Mouse (Mus musculus): Measurements from ENCODE around the gene Map2k5.

The Map2k5 gene

DNA sequence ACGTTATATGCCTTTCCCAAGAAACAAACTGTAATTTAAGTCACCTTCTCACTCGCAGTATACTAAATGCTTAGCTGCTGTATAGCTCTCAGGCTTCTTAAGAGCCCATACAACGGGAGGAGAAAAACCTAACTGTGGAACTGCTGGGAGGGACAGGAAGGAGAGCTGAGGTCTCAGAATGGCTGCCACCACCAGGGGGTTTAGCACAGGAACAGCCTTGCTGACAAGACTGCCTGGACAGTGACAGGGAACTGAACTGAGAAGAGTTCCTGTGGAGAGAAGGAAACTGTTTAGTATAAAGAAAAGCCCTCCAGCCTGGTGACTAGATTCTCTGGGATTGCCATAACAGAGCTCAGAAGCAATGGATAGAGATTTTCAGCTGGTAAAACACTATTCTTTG lies 35.9 kb downstream of the Map2k5 start:
- peak; percentile 35 for DNase-seq (ENCODE audit: low read depth, low spot score)

DNA sequence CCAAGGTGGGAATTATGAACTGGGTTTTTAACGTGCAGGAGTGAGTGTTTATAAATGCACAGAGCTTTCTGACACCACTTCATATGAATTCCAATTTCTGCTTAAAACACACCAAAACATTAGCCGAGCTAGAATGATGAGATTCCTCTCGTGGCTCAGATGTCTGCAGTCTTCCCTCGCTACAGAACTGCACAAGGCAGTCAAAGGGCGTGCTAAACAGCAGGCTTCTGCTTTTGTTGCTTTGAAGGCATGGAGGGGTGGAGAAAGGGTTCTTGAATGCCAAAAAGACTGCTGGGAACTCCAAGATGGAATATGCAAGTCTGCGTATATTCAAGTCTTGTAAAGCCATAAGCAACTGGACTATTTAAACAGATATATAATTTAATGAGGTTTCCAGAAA lies 38.4 kb downstream of the Map2k5 start:
- no peak for DNase-seq (ENCODE audit: low read depth, low spot score)

GRCm38 (mm10) chr9:63338716-63339115 lies 39.0 kb downstream of the Map2k5 start:
- DNase-seq (ENCODE audit: low read depth, low spot score): no peak

DNA sequence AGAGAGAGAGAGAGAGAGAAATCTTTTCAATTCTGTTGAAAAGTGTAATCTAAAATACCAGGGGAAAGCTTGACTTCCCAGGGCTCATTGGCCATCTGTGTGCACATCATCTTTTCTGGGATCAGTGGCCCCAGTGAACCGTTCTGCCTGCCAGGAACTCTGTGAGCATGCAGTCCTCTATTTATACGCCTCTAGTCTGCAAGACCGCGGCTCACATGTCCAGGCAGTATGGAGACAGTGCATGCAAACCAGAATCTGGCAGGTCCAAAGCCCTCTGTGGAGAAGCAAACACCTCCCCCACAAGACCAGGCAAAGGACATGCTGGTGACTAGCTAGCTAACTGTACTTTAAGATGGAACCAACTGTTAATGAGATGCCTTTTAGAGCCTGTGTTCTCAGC lies 41.9 kb downstream of the Map2k5 start:
- DNase-seq (ENCODE audit: low read depth, low spot score): no peak

DNA sequence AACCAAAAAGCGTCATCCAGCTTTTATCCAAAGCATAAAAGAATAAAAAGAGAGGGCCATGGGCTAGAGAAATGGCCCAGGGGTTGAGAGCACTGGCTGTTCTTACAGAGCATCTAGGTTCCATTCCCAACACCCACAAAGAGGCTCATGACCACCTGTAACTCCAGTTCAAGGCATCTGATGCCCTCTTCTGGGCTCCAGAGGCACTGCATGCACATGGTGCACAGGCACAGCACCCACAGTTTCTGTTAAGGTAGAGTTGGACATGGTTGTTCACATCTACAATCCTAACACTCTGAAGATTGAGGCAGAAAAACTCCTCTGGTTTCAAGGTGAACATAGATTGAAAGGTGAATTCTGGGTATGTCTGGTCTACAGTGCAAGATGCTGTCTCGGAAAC lies 44.6 kb downstream of the Map2k5 start:
- DNase-seq (ENCODE audit: low read depth, low spot score): peak; percentile 72

DNA sequence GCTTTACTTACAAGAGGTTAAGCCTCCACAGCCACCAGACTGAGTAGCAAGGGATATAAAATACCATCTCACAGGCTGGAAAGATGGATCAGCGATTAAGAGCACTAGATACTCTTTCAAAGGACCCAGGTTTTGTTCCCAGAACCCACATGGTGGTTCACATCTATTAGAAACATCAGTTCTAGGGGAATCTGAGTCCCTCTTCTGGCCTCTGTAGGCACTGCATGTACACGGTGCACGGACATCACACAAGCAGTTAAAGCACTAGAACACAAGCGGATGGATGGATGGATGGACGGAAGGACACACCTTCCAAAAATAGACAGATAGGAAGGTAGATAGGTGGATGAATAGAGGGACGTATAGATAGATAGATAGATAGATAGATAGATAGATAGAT lies 46.5 kb downstream of the Map2k5 start:
- DNase-seq (ENCODE audit: low read depth, low spot score): peak; percentile 47

DNA sequence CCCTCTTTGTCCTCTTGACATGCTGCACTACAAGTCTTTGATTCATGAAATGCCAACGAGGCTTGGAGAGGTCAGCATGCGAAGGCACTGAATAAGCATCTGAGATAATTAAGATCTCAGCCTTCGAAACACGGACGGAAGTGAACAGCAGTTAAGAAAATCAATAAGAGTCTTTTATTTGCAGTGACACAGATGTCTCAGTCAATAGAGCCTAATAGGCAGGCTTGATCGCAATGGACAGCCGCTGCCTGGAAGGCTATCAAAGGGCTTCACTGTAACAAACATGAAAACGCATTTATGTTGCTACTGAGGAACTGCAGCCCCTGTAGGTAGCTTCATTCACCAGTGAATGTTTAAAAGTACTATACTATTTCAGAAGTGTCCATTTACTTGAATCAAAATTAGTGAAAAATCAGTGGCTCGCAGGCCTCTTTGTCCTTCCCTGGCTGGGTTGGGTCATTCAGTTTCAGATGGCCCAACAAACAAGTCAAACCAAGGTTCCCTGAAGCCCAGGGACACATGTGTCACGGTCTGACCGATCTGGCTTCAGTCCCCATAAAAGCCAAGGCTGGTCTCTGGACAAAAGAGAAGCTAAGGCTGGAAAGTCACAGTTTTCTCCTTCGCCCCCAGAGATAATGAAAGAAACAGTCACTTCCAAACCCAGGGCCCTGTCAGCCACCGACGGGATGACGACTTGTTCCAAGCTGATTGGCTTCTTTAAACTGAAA lies 48.6 kb downstream of the Map2k5 start:
- no peak for DNase-seq (ENCODE audit: low read depth, low spot score)

DNA sequence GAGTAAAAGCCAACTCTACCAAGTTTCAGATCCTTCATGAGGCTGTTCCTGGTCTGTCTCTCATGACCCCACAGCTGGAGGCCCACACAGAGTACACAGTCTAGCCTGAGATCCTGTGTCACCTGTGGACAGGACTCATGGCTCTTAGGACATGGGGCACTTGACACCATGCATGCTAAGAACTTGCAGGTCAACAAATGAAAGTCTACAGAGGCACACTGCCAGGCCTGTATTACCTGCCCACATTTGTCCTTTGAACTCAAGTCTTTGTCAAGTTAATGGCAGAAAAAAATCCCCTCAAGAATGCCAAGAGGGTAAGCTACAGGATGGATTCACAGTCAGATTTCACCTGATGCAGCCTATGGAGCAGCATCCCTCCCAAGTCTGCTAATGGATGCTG lies 62.5 kb downstream of the Map2k5 start:
- no peak for DNase-seq (ENCODE audit: low read depth, low spot score)

DNA sequence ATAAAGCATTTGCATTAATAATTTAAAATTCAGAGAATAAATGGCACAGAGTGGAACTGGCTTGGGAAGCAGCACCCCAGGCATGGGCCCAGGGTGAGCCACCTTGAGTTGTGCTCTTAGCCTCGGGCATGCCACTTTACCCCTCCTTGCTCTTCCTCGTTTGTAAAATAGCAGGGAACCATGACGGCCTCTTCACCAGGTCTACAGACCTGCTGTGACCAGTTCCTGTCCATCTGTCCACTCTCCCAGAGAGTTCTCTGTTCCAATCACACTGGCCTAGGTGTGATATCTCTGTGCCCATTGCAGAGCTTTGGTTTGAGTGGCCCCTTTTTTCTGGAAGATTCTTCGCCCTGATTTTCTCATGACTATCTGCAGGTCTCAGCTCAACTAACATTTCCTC lies 63.6 kb downstream of the Map2k5 start:
- DNase-seq (ENCODE audit: low read depth, low spot score): no peak

GRCm38 (mm10) chr9:63309956-63310355 lies 67.7 kb downstream of the Map2k5 start:
- DNase-seq (ENCODE audit: low read depth, low spot score): no peak

DNA sequence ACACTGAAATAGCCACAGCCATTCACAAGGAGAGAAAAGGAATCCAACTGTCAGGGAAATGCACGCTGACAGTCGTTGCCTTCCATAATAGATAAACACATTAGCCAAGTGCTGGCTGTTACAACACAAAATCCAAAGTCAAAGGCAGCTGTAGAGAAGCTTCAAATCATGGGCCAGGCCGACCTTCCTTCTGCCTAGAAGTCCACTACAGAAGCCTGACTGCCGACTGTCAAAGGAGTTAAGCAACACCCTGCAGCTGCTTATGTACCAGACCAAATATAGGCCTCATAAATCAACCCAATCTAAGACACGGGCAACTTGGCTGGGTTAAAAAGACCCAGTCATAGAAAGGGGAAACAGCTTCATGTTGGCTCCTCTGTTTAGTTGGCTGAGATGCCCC lies 68.7 kb downstream of the Map2k5 start:
- DNase-seq (ENCODE audit: low read depth, low spot score): no peak

- no peak for DNase-seq (ENCODE audit: low read depth, low spot score)
Measured at GRCm38 (mm10) chr9:63308441-63308840, 69.3 kb downstream of the Map2k5 start.

DNA sequence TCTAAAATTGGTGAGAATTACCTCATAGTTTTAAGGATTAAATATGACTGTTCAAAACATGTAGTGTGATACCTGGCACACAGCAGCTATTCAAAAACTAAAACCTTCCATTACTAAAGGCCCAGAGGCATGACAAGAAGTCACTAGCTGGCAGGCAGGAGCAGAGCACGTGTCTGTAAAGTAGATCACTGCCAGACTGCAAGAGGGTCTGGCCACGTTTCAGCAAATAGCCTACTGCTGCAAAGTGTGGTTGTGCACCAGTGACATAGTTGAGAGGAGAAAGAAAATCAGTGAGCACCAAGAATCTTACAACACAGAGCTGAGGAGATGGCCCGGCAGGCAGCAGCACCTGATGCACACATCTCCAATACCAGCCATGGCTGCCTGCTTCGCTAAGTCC lies 75.2 kb downstream of the Map2k5 start:
- DNase-seq (ENCODE audit: low read depth, low spot score): no peak

GRCm38 (mm10) chr9:63298656-63299055 lies 79.0 kb downstream of the Map2k5 start:
- DNase-seq (ENCODE audit: low read depth, low spot score): no peak

DNA sequence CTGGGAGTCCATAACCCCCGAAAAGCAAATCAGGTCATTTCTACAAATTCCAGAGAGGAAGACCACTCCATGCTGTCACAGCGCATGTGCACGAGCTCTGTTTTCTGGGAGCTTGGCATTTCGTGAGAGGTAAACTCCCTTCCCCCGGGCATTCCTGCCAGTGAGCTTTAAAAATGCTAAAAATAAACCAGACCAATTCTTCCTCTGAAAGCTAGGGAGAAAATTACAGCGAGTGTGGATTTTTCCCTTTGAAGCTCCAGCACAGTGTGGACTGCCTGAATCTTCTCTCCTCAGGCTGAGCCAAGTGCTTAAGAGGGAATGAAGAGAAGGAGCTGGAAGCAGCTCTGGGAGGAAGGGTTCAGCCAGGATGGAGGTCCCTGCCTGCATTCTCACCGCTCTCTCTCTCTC lies 82.1 kb downstream of the Map2k5 start:
- no peak for DNase-seq (ENCODE audit: low read depth, low spot score)

- DNase-seq (ENCODE audit: low read depth, low spot score): no peak
Measured at GRCm38 (mm10) chr9:63294846-63295245, 82.9 kb downstream of the Map2k5 start.

DNA sequence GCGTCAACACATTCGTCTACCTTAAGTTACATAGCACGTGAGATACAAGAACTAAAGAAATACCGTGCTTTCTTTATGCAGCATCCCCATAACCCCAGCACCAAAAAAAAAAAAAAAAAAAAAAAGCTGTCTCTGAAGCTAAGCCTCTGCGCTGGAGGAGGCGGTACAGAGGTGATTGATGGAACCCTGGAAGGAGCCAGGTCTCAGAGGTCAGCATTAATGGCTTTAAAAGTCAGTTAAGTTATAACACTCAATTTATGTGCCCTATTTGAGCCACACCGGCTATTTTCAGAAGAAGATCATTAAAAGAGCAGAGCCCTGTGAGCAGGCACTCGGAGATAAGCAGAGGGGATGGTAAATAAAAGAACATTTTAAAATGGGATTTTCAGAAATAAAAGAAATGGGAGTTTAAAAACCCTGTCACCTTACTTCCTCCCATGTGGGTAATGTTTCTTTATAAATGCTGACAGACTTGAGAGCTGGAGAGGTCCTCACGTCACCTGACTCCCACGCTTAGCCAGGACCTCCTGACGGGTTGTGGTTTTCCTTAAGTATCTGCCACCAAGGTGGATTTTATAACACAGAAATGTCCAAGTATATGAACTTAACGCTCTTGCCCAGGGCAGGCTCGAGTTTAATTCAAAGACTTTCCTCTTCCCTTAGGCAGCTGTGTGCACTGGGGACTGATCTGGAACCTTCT lies 83.8 kb downstream of the Map2k5 start:
- no peak for DNase-seq (ENCODE audit: low read depth, low spot score)

DNA sequence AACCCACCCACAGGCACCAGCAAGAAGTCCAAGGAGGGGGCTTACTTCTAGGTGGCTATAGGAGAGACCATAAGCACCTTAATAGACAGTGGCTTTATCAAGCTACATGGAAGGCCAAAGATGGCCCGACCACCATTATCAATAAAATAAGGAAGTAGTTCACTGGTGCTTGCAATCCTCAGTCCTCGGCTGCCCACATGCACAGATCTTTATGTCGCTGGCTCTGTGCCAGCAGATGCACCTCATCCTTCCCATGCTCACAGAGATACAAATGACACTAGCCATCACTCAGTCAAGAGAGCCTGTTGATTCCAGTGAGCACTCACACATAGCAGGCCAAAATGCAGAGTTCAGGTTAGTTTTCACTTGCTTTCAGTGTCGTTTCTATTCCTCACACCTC lies 89.0 kb downstream of the Map2k5 start:
- DNase-seq (ENCODE audit: low read depth, low spot score): no peak

- DNase-seq (ENCODE audit: low read depth, low spot score): no peak
Measured at GRCm38 (mm10) chr9:63284392-63284791, 93.3 kb downstream of the Map2k5 start.

DNA sequence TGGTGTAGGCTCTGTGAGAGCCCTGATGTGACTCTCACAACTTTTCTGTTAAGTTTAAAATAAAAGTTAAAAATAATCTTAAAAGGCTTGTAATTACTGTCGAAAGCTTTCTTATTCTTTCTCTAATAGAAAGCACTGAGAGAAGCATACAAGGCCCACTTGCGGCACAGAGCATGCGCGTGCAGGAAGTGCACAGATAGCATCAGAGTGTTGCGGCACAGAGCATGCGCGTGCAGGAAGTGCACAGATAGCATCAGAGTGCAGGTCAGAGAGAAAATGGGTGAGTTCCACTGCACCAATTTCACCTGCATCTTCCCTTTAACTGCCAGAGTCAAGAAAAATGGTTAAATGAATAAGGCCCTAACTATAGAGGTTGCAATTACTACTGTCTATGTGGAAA lies 95.7 kb downstream of the Map2k5 start:
- no peak for DNase-seq (ENCODE audit: low read depth, low spot score)

DNA sequence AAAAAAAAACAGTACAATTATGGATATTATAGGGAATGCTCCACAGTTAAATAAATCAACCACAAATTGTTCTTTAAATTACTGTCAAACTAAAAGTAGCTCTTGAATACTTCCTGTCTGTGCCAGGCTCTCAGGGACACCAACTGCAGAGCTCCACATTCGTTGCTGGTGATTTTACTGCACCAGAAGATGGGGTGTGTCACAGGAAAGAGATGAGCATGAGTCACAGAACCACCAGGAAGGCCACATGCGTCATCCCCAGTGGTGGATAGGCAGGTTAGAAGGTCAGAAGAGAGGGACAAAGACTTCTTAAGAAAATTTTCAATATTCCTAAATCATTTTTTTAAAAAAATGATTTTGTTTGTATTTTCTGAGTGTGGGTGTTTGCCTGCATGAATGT lies 96.6 kb downstream of the Map2k5 start:
- no peak for DNase-seq (ENCODE audit: low read depth, low spot score)

- DNase-seq (ENCODE audit: low read depth, low spot score): no peak
Measured at GRCm38 (mm10) chr9:63273781-63274180, 103.9 kb downstream of the Map2k5 start.

DNA sequence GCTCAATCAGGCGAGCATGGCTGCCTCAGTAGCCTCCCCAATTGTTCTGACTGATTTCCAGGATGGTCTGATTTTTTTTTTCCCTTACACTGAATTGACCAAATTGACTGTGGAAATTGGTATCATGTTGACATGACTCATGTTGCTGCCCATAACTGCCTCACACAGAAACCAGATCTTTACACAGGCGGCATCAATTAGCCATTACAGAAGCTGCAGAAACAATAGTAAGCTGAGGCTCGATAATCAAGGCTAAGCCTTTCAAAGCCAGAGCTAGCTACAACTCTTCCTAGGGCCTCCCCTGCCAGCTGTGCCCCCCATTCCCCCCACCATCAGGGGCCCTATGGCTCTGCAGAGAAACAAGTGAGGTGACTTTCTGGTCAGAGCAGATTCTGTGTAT lies 107.9 kb downstream of the Map2k5 start:
- no peak for DNase-seq (ENCODE audit: low read depth, low spot score)

Data from ZHBTc4 (cell line).